Mouse (Mus musculus) lung, embryonic 15.5 days (tissue): ENCODE results near the gene Sp8. TPM values are rescaled to one million over a fixed set of nuclear protein-coding genes. Genes with fewer than 3 reads are reported as not detected.

Experiments
- ATAC-seq: fragments of 200-750 bp; cut with Nextera tagmentation; 2 replicates; pipeline ENCODE4 v1.8.0; 2017; ENCODE audit warnings: moderate number of reproducible peaks, borderline replicate concordance; ENCODE audit not compliant: low FRiP score, low TSS enrichment; ENCODE audit errors: extremely low read depth
- H3K27ac ChIP-seq: fragments of 300-500 bp; sonication (generic); 2 replicates; pipeline ENCODE4 v1.5.1; 2015; ENCODE audit warnings: moderate library complexity, mild to moderate bottlenecking, inconsistent platforms
- H3K27me3 ChIP-seq: fragments of 300-500 bp; sonication (generic); 2 replicates; pipeline ENCODE4 v1.6.1; 2015; ENCODE audit warnings: inconsistent platforms
- H3K36me3 ChIP-seq: fragments of 300-500 bp; sonication (generic); 2 replicates; pipeline ENCODE4 v1.6.1; 2015; ENCODE audit warnings: inconsistent platforms
- H3K4me1 ChIP-seq: fragments of 300-500 bp; sonication (generic); 2 replicates; pipeline ENCODE4 v1.6.1; 2015; ENCODE audit warnings: inconsistent platforms
- H3K4me2 ChIP-seq: fragments of 300-500 bp; sonication (generic); 2 replicates; pipeline ENCODE4 v1.6.1; 2015; ENCODE audit warnings: inconsistent platforms, mild to moderate bottlenecking, moderate library complexity
- H3K4me3 ChIP-seq: fragments of 300-500 bp; sonication (generic); 2 replicates; pipeline ENCODE4 v1.5.1; 2015; ENCODE audit warnings: mild to moderate bottlenecking, inconsistent platforms
- H3K9ac ChIP-seq: fragments of 300-500 bp; sonication (generic); 2 replicates; pipeline ENCODE4 v1.6.1; 2015; ENCODE audit warnings: inconsistent platforms
- H3K9me3 ChIP-seq: fragments of 300-500 bp; sonication (generic); 2 replicates; pipeline ENCODE4 v1.6.1; 2016; ENCODE audit warnings: inconsistent platforms
- WGBS: fragments of 180-500 bp; shearing (Covaris S2); methylation state at CpG from one replicate; pipeline ENCODE4 v1.1.7; 2015; 5-methylcytosine and 5-hydroxymethylcytosine counted together
- polyA plus RNA-seq: library from polyadenylated mRNA; unstranded; fragments of >200 nt; fragmentation: Nextera tagmentation; extraction: Ambion mirVana; gene quantifications from 2 replicates; pipeline ENCODE4 v1.2.1, GENCODE M21; 2015

Gene Sp8
- polyA plus RNA-seq: 0.06 TPM in 1 of 2 replicates, not detected in the other

DNA sequence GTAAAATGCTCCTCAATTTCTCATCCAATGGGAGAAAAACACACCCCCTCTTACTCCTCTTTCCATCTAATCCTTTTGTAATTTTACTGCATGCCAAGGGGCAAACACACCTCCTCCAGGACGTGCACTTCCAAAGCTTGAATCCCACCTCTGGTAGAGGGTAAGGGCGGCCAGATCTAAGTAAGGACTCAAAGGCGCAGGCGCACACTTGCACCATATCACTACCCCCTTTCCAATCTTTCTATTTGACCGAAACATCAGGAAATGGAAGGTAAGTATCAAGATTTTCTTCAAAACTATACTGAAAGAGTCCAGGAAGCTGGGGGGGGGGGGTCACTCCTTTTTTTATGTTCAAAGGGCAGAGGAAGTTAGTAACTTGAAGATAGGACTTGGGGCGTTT, at the start of gene Sp8:
TSS of gene Sp8 (plus strand) at position 109 of the 400 bp plus-strand sequence.
- Histone ChIP-seq H3K4me3 (peak within 1 kb of the TSS; percentile 46), H3K4me1 (peaks cover 24% of the 10 kb centered on the region), H3K4me2 (peak within 1 kb of the TSS; percentile 87), H3K9me3 (no peaks in the 10 kb centered on the region), H3K27ac (no peak within 1 kb of the TSS), H3K27me3 (peaks cover 97% of the 10 kb centered on the region), H3K36me3 (no peaks in the 10 kb centered on the region), H3K9ac (no peak within 1 kb of the TSS)
- 3% methylated on average over 6 of the region's 6 CpGs for WGBS
- ATAC-seq: no peak

DNA sequence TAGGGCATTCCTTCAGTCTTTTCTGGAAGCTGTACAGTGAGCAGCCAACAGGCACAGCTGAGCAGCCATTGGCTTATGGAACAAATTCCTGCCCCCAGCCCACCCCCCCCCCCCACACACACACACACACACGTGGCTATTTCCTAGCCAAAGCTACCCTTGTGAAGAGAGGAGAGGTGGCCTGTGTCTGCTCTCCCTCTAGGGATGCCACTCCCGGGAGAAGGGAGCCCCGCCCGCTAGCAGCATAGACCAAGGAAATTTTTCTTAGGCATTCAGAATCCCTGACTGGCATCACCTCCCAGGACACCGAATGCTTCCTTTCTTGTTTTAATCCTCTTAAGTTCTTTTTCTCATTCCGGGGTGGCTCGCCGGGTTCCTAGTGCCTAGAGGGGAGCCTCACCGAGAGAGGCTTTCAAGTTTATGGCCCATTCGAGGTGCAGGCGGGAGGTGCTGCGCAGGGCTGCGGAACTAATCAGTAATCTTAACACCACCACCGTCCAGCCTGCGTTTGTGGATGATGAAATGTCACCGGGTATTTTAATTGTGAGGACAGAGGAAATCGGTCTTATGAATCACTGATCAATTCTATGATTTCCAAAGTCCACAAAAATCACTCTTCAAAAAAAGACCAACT, 34.7 kb upstream of the Sp8 start:
- peak; percentile 39; the same call in 1 of the 2 replicates for ATAC-seq
- Histone ChIP-seq H3K36me3 (no peaks in the 10 kb centered on the region), H3K9me3 (no peaks in the 10 kb centered on the region), H3K27me3 (peaks cover 3% of the 10 kb centered on the region; the same call in 1 of the 2 replicates), H3K4me3 (no peak overlapping the region), H3K4me2 (no peak overlapping the region), H3K27ac (no peak overlapping the region), H3K9ac (no peak overlapping the region), H3K4me1 (no peaks in the 10 kb centered on the region)
- 6% methylated on average over 17 of the region's 17 CpGs for WGBS

DNA sequence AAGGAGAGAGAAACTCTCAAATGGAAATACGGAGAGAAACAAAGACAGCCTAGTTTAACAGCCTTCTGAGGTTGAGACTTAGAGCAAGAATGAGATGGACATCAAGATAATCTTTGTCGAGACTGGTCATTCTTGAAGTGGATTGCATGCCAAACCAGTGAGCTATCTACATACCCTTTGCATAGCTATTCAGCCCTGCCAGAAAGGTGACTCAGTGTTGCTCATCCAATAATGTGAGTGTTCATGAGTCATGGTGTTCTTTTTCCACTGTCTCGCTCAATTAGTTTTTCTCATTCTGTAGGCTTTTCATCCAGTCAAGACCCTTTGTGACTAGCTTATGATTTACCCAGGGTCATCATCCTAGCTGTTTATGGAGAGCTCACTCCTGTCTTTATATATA, 31.6 kb upstream of the Sp8 start:
- WGBS: 63% methylated on average over 3 of the region's 3 CpGs
- Histone ChIP-seq H3K9ac (no peak overlapping the region), H3K27me3 (peaks cover 3% of the 10 kb centered on the region; the same call in 1 of the 2 replicates), H3K27ac (no peak overlapping the region), H3K9me3 (no peaks in the 10 kb centered on the region), H3K4me3 (no peak overlapping the region), H3K4me1 (no peaks in the 10 kb centered on the region), H3K36me3 (no peaks in the 10 kb centered on the region), H3K4me2 (no peak overlapping the region)
- no peak for ATAC-seq

DNA sequence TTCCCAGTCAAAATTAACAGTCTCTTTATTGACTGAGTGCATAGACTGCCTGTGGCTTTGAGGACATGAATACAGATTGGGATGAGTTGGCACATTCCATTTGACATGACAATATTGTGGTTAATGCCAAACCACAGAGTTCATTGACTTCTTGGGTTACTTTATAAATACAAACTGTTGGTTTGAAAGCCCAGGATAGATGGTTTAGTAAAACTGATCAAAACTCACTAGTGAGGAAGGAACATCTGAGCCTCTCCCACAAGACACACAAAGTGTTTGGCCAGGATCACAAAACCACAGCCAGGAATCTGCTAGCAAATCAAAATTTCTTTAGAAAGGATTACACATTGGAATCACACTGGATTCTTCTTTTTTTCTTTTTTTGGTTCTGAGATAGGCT, 30.0 kb upstream of the Sp8 start:
- Histone ChIP-seq H3K27me3 (peaks cover 3% of the 10 kb centered on the region; the same call in 1 of the 2 replicates), H3K4me1 (no peaks in the 10 kb centered on the region), H3K4me2 (no peak overlapping the region), H3K9ac (no peak overlapping the region), H3K9me3 (no peaks in the 10 kb centered on the region), H3K4me3 (no peak overlapping the region), H3K36me3 (no peaks in the 10 kb centered on the region), H3K27ac (no peak overlapping the region)
- no peak for ATAC-seq

DNA sequence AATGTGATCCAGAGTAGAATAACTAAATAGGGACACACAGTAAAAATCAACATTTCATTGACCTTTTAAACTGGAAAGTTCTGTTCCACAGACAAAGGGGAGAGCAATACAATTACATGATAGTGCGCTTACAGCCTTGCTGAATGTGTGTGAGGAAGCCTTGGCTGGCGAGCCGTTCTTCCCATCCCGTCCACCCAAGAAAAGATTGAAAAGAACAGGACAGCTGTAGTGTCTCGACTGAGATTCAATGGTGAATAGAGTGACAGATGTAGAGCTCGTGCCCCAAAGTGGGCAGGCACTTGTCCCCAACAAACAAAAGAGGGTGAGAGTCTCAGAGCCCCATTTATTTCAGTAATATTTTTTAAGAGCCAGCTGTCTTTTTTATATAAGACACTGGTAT, 16.2 kb upstream of the Sp8 start:
- no peaks in the 10 kb centered on the region for H3K36me3 ChIP-seq
- no peaks in the 10 kb centered on the region for H3K9me3 ChIP-seq
- peaks cover 2% of the 10 kb centered on the region; the same call in 1 of the 2 replicates for H3K27me3 ChIP-seq
- no peak overlapping the region for H3K4me3 ChIP-seq
- H3K4me2 ChIP-seq: no peak overlapping the region
- ATAC-seq: no peak
- H3K27ac ChIP-seq: no peak overlapping the region
- H3K9ac ChIP-seq: no peak overlapping the region
- 80% methylated on average over 6 of the region's 6 CpGs for WGBS
- H3K4me1 ChIP-seq: no peaks in the 10 kb centered on the region

DNA sequence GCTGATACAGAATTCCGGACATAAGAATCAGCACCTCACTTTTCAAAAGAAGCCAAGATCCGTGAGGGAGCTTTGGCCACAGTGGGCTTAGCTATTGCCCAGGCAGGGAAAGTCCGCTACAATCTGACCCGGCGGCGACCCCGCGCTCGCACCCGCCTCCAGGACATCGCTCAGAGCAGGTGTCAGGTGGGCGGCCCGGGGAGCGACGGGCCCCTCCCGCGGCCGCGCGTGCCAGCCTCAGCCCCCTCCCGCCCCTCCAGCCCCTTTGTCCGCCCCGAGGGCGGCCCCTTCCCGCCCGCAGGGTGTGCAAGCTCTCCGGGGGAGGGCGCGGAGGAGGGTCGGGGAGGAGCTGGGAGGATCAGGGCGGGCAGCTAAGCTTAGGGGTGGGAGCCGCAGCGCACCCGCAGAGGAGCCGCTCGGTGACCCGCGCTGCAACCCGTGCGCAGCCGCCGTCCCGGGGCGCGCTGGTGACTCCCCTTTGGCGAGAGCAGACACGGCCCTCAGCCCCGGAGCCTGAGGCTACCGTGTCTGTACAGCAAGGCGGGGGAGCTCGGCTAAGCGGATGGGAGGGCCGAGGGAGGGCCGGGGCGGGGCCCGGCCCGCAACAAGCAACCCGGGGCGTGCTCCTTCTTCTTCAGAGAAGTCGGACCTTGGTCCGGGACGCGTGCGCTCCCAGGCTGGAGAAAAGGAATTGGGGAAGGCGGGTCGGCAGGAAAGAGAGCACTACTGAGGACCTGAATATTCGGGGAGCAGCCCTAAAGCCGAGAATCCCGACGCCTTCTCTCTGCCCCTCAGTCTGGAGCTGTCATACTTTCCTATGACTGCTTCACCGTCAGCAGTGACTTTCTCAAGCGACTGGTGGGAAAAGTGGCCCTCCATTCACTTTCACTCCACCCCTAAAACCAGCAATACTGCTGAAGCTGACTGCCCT, 9.5 kb upstream of the Sp8 start:
- H3K4me1 ChIP-seq: peaks cover 8% of the 10 kb centered on the region; the same call in 1 of the 2 replicates
- whole genome bisulfite sequencing: under 1% methylated on average over 72 of the region's 72 CpGs
- H3K27ac ChIP-seq: no peak overlapping the region
- peak overlapping the region; percentile 23; the same call in 1 of the 2 replicates for H3K9ac ChIP-seq
- H3K9me3 ChIP-seq: no peaks in the 10 kb centered on the region
- H3K4me2 ChIP-seq: peak overlapping the region; percentile 92
- H3K36me3 ChIP-seq: no peaks in the 10 kb centered on the region
- peak overlapping the region; percentile 54 for H3K4me3 ChIP-seq
- peaks cover 66% of the 10 kb centered on the region for H3K27me3 ChIP-seq
- ATAC-seq: peak; percentile 92

DNA sequence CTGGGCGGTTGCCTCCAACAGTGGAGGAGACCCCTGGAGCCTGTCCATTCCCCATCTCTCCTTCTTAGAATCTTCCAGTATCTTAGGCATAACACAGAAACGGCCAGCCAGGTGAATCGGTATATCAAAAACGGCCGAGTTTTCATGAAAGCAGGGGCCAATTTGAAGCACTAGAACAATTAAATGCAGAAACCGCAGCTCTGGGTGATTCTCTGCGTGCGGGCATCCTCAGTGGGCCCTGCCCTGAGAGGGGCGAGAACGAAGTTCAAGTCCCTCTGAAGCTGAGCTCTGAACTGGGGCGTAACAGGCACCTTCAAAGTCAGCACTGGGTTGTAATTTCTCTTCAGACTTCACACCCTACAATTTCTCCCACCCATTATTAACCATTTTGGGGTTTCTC, 8.8 kb upstream of the Sp8 start:
- Histone ChIP-seq H3K9ac (no peak overlapping the region), H3K4me2 (peak overlapping the region; percentile 92), H3K27me3 (peaks cover 72% of the 10 kb centered on the region), H3K36me3 (no peaks in the 10 kb centered on the region), H3K27ac (no peak overlapping the region), H3K9me3 (no peaks in the 10 kb centered on the region), H3K4me1 (peaks cover 8% of the 10 kb centered on the region; the same call in 1 of the 2 replicates), H3K4me3 (peak overlapping the region; percentile 54)
- WGBS: 3% methylated on average over 11 of the region's 11 CpGs
- ATAC-seq: no peak

DNA sequence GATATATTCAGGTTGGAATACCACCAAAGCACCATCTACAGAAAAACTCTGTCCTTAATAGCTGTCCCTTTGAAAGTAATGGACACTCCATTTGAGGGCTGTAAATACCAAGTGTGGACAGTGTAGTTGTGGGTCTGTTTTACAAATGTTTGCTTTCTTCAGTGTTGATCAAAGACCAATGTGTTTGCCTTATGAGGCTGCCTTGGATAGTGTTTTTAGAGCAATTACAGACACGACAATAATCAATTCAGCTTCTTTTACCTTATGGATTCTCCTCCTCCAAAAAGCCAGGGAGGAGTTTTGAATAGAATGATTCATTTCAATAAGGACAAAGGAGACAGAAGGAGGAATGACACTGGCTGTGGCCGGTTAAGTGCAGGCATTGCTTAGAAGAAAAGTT, 7.9 kb upstream of the Sp8 start:
- Histone ChIP-seq H3K27me3 (peaks cover 81% of the 10 kb centered on the region), H3K36me3 (no peaks in the 10 kb centered on the region), H3K27ac (no peak overlapping the region), H3K4me1 (peaks cover 8% of the 10 kb centered on the region; the same call in 1 of the 2 replicates), H3K9me3 (no peaks in the 10 kb centered on the region), H3K4me3 (no peak overlapping the region), H3K4me2 (no peak overlapping the region), H3K9ac (no peak overlapping the region)
- 3% methylated on average over 2 of the region's 2 CpGs for WGBS
- no peak for ATAC-seq

DNA sequence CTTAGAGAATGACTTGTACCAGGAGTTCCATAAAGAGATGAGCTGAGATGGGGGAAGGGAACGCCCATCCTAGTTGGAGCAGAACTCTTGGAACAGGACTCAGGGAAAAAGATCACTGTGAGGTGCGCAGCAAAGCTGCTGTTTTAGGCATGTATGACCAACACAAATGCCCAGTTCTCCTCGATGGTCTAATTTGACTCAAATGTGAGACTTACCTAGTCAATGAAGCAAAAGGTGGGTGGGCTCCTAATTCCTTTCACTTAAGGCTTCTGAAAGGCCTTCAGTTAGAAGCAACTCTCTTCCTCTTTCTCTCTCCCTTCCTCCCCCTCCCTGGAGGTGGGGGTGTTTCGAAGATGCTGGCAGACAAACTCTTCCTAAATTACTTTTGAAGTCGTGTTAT, 6.7 kb upstream of the Sp8 start:
- no peak overlapping the region for H3K9ac ChIP-seq
- no peak overlapping the region for H3K4me2 ChIP-seq
- H3K36me3 ChIP-seq: no peaks in the 10 kb centered on the region
- peaks cover 8% of the 10 kb centered on the region; the same call in 1 of the 2 replicates for H3K4me1 ChIP-seq
- peaks cover 92% of the 10 kb centered on the region for H3K27me3 ChIP-seq
- H3K9me3 ChIP-seq: no peaks in the 10 kb centered on the region
- 9% methylated on average over 5 of the region's 5 CpGs for WGBS
- no peak overlapping the region for H3K27ac ChIP-seq
- H3K4me3 ChIP-seq: no peak overlapping the region
- ATAC-seq: no peak

DNA sequence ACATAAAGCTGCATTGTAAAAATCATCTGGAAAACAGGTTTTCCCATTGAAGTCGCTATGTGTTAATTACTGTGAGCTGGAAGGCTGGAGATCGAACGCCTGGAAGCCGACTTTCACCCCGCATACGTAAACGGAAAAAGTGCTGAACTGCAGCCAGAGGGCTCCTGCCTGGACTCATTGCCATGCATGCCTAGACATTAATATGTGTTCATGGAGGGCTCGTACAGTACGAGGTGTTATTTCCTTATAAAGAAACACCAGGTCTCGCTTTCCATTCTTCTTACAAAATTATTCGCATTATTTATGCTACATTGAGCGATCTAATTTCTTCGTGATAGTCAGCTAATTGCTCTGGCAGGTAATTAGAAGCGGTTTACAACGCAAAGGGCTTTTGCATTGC, 5.8 kb upstream of the Sp8 start:
- Histone ChIP-seq H3K9ac (no peak overlapping the region), H3K4me1 (peaks cover 8% of the 10 kb centered on the region; the same call in 1 of the 2 replicates), H3K4me2 (no peak overlapping the region), H3K27me3 (peaks cover 95% of the 10 kb centered on the region), H3K9me3 (no peaks in the 10 kb centered on the region), H3K4me3 (no peak overlapping the region), H3K36me3 (no peaks in the 10 kb centered on the region), H3K27ac (no peak overlapping the region)
- ATAC-seq: no peak
- WGBS: 5% methylated on average over 15 of the region's 15 CpGs

DNA sequence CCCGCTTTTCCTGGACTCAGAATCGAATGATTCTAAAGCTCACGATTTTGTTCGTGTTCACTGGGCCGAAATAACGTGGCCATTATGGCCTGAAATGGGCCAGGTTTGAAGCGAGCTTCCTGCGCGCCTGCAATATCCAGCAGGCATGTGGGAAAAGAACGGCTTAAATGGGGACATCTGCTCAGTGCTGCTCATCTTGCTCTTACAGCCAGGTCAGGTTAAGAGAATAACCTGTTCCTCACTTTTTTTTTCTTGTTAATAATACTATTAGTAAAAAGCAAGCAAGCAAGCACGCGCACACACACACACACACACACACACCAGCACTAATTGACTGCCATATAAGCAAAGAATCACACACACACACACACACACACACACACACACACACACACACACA, 5.3 kb upstream of the Sp8 start:
- Histone ChIP-seq H3K27me3 (peaks cover 98% of the 10 kb centered on the region), H3K9me3 (no peaks in the 10 kb centered on the region), H3K4me2 (no peak overlapping the region), H3K36me3 (no peaks in the 10 kb centered on the region), H3K27ac (no peak overlapping the region), H3K9ac (no peak overlapping the region), H3K4me3 (no peak overlapping the region), H3K4me1 (peaks cover 8% of the 10 kb centered on the region; the same call in 1 of the 2 replicates)
- 0% methylated on average over 12 of the region's 12 CpGs for WGBS
- no peak for ATAC-seq

DNA sequence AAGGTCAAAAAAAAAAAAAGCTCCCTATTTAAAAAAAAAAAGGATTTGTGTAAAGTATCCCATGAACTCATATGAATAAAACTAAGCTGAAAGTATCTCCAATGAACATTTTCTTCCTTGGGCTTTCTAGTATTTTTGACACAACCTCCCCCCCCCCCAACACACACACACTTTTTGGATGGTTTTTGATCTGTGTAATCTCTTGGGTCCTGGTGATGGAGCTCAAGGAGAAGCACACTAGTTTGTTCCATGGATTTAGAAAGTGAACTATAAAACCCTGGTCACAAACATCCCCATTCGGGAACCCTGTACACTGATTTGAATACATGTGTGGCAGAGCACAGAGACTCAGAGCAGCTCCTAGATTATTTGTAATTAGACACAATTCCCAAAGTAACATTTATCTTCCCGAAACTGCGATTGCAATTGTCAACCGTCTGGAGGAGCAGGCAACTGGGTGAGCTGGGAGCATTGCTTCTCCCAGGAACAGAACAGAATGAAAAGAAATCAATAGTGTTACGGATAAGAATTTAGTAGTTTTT, 4.7 kb upstream of the Sp8 start:
- Histone ChIP-seq H3K27me3 (peaks cover 98% of the 10 kb centered on the region), H3K9me3 (no peaks in the 10 kb centered on the region), H3K27ac (no peak overlapping the region), H3K4me1 (peaks cover 7% of the 10 kb centered on the region), H3K4me2 (no peak overlapping the region), H3K9ac (no peak overlapping the region), H3K36me3 (no peaks in the 10 kb centered on the region), H3K4me3 (no peak overlapping the region)
- ATAC-seq: no peak
- 8% methylated on average over 5 of the region's 5 CpGs for WGBS
